Mouse (Mus musculus) CH12.LX (cell line): Measurements from ENCODE around the gene Gm20388. TPM values are rescaled to one million over a fixed set of nuclear protein-coding genes. Genes with fewer than 3 reads are reported as not detected.

Experiments used
- DNase-seq: peaks from one replicate; pipeline ENCODE4 v3.0.0-alpha.2; 2013; ENCODE audit errors: extremely low read depth
- H3K27ac ChIP-seq: 2 replicates; pipeline ENCODE4 v1.5.1; 2012; ENCODE audit warnings: low read depth, mild to moderate bottlenecking, control low read depth, moderate library complexity; ENCODE audit not compliant: insufficient read depth
- H3K27me3 ChIP-seq: replicated peaks from 2 replicates; pipeline ENCODE3; 2012; ENCODE audit warnings: inconsistent platforms
- H3K36me3 ChIP-seq, 2 experiments: replicated peaks in 1 of 2; 2 replicates each; pipeline versions ENCODE3 to v1.6.1; 2012; ENCODE audit warnings: inconsistent platforms in 1 of 2, low read length in 1 of 2, mild to moderate bottlenecking in 1 of 2, mixed read lengths in 1 of 2, moderate library complexity in 1 of 2; ENCODE audit not compliant: control insufficient read depth in 1 of 2, insufficient read depth in 1 of 2
- H3K4me1 ChIP-seq, 2 experiments: 2 replicates each; pipeline ENCODE4 v1.6.1; 2012; ENCODE audit warnings: inconsistent platforms in 1 of 2, moderate library complexity in 1 of 2; ENCODE audit not compliant: insufficient read depth in 2 of 2, control insufficient read depth in 1 of 2
- H3K4me2 ChIP-seq: 2 replicates; pipeline ENCODE4 v1.6.1; 2012; ENCODE audit warnings: low read depth, mild to moderate bottlenecking, control low read depth; ENCODE audit not compliant: poor library complexity, insufficient read depth, severe bottlenecking
- H3K4me3 ChIP-seq, 3 experiments: fragments of 150-350 bp in 1 of 3; sonication (generic) in 1 of 3; replicated peaks in 1 of 3; 2 replicates each; pipeline versions ENCODE3 to v1.5.1; 2011 to 2012; ENCODE audit warnings: low read depth in 2 of 3, low read length in 2 of 3, mild to moderate bottlenecking in 2 of 3, moderate library complexity in 2 of 3, control low read depth in 1 of 3, improper control_type of control experiment in 1 of 3, inconsistent platforms in 1 of 3, mixed read lengths in 1 of 3; ENCODE audit not compliant: poor library complexity in 1 of 3
- H3K79me2 ChIP-seq: replicated peaks from 2 replicates; pipeline ENCODE4 v1.6.1; 2012; ENCODE audit warnings: mild to moderate bottlenecking, moderate library complexity; ENCODE audit not compliant: control insufficient read depth, poor library complexity, insufficient read depth, severe bottlenecking; ENCODE audit errors: extremely low read depth
- H3K9ac ChIP-seq: 2 replicates; pipeline ENCODE4 v1.6.1; 2012; ENCODE audit warnings: low read depth, mild to moderate bottlenecking, control low read depth, moderate library complexity; ENCODE audit not compliant: insufficient read depth
- H3K9me3 ChIP-seq: replicated peaks from 2 replicates; pipeline ENCODE3; 2012; ENCODE audit warnings: low read length, inconsistent platforms, mixed read lengths
- E2F4 ChIP-seq: IDR thresholded peaks from 2 replicates; pipeline ENCODE4 v1.6.1; 2011; ENCODE audit warnings: low read depth, low read length, improper control_type of control experiment; ENCODE audit not compliant: insufficient replicate concordance
- EP300 ChIP-seq: IDR thresholded peaks from 2 replicates; pipeline ENCODE4 v1.6.1; 2011; ENCODE audit warnings: low read length, improper control_type of control experiment
- ETS1 ChIP-seq: conservative IDR thresholded peaks from 2 replicates; pipeline ENCODE4 v1.6.1; 2012; ENCODE audit warnings: low read depth, mild to moderate bottlenecking, inconsistent platforms, low read length, improper control_type of control experiment, moderate library complexity
- JUN ChIP-seq: IDR thresholded peaks from 2 replicates; pipeline ENCODE4 v1.6.1; 2011; ENCODE audit warnings: low read depth, mild to moderate bottlenecking, low read length, improper control_type of control experiment, moderate library complexity; ENCODE audit not compliant: insufficient read depth
- MAFK ChIP-seq: IDR thresholded peaks from 2 replicates; pipeline ENCODE4 v1.6.1; 2011; ENCODE audit warnings: low read length, improper control_type of control experiment; ENCODE audit not compliant: insufficient replicate concordance
- MEF2A ChIP-seq: IDR thresholded peaks from 2 replicates; pipeline ENCODE4 v1.6.1; 2014; ENCODE audit warnings: low read depth, mild to moderate bottlenecking, inconsistent platforms, low read length, improper control_type of control experiment, borderline replicate concordance
- MXI1 ChIP-seq: IDR thresholded peaks from 2 replicates; pipeline ENCODE4 v1.6.1; 2011; ENCODE audit warnings: mild to moderate bottlenecking, low read depth, low read length, improper control_type of control experiment
- POLR2AphosphoS2 ChIP-seq: IDR thresholded peaks from 2 replicates; pipeline ENCODE4 v1.6.1; 2011; ENCODE audit warnings: low read depth, low read length, improper control_type of control experiment
- SMC3 ChIP-seq: IDR thresholded peaks from 2 replicates; pipeline ENCODE4 v1.6.1; 2011; ENCODE audit warnings: low read depth, low read length, improper control_type of control experiment
- TBP ChIP-seq: conservative IDR thresholded peaks from 2 replicates; pipeline ENCODE4 v1.6.1; 2011; ENCODE audit warnings: low read depth, low read length, improper control_type of control experiment
- USF1 ChIP-seq: IDR thresholded peaks from 2 replicates; pipeline ENCODE4 v1.6.1; 2014; ENCODE audit warnings: low read depth, mild to moderate bottlenecking, inconsistent platforms, low read length, improper control_type of control experiment
- USF2 ChIP-seq: conservative IDR thresholded peaks from 2 replicates; pipeline ENCODE4 v1.6.1; 2011; ENCODE audit warnings: low read depth, low read length, improper control_type of control experiment
- dilution Hi-C: fragments of 300-500 bp; cut with MboI; formaldehyde crosslinking; loops from 2 replicates; pipeline ENCODE4 v1.14.3; 2020; ENCODE audit warnings: low sequenced_read_pairs; ENCODE audit not compliant: extremely low pct_unique_long_range_greater_than_20kb, extremely low pct_ligation_motif_present
- in situ Hi-C: fragments of 300-500 bp; cut with MboI; formaldehyde crosslinking; loops from 3 replicates; pipeline ENCODE4 v1.14.3; 2019; ENCODE audit warnings: low sequenced_read_pairs, low pct_ligation_motif_present, low pct_unique_long_range_greater_than_20kb, mixed read lengths
- polyA plus RNA-seq: library from polyadenylated mRNA; unstranded; fragments of >175 nt; gene quantifications from 2 replicates; pipeline ENCODE4 v1.2.1, GENCODE M21; 2012; ENCODE audit warnings: low read depth; ENCODE audit not compliant: insufficient read length
- total RNA-seq, 2 experiments: library from RNA; depleted of rRNA; stranded (reverse); fragments of 300-350 nt in 1 of 2; fragments of >200 nt in 1 of 2; gene quantifications; 2 replicates each; pipeline ENCODE4 v1.2.3; 2012 to 2014

Gm20388 gene
- total and polyA plus RNA-seq, 3 experiments: 14.8 to 26.3 (median 22.2) TPM

GRCm38 (mm10) chr8:121462092-121462491, 1551.5 kb downstream of the Gm20388 start:
- Histone ChIP-seq H3K27me3 (peaks cover 42% of the 10 kb centered on the region), H3K4me1 (peaks cover 0 to 7% of the 10 kb centered on the region in 2 experiments; a peak in 1 of 4 replicates), H3K27ac (no peak overlapping the region), H3K9ac (no peak overlapping the region), H3K9me3 (peaks cover 35% of the 10 kb centered on the region), H3K79me2 (no peaks in the 10 kb centered on the region), H3K4me3 (no peak overlapping the region), H3K36me3 (no peaks in the 10 kb centered on the region), H3K4me2 (no peak overlapping the region)
- in situ Hi-C loops (no loop called here), dilution Hi-C loops (no loop called here)
- no peak for DNase-seq
- TF ChIP-seq E2F4: no peak
- no peak for TF ChIP-seq MAFK
- TF ChIP-seq USF1: no peak
- TF ChIP-seq MXI1: no peak
- TF ChIP-seq SMC3: no peak
- TF ChIP-seq JUN: no peak
- TF ChIP-seq ETS1: no peak
- TF ChIP-seq POLR2AphosphoS2: no peak
- TF ChIP-seq TBP: no peak
- TF ChIP-seq EP300: no peak
- no peak for TF ChIP-seq USF2

- no peak for TF ChIP-seq MEF2A
- peaks cover 0 to 7% of the 10 kb centered on the region in 2 experiments; a peak in 1 of 4 replicates for H3K4me1 ChIP-seq
- H3K9ac ChIP-seq: no peak overlapping the region
- H3K9me3 ChIP-seq: peaks cover 36% of the 10 kb centered on the region
- in situ Hi-C loops: no loop called here
- H3K79me2 ChIP-seq: no peaks in the 10 kb centered on the region
- dilution Hi-C loops: no loop called here
- no peaks in the 10 kb centered on the region for H3K36me3 ChIP-seq
- no peak overlapping the region for H3K4me2 ChIP-seq
- H3K4me3 ChIP-seq: no peak overlapping the region
- H3K27ac ChIP-seq: no peak overlapping the region
- DNase-seq: no peak
- peaks cover 27% of the 10 kb centered on the region for H3K27me3 ChIP-seq
These were observed 1557.7 kb downstream of the Gm20388 start for GRCm38 (mm10) chr8:121468083-121469071.
